Mouse (Mus musculus): ENCODE measurements at regions not wholly inside any gene's neighbourhood (a gene's known extent, or its start where the extent isn't known, plus 50 kb on each side); places are given as distances from the start of the nearest gene placed in this dataset.

DNA sequence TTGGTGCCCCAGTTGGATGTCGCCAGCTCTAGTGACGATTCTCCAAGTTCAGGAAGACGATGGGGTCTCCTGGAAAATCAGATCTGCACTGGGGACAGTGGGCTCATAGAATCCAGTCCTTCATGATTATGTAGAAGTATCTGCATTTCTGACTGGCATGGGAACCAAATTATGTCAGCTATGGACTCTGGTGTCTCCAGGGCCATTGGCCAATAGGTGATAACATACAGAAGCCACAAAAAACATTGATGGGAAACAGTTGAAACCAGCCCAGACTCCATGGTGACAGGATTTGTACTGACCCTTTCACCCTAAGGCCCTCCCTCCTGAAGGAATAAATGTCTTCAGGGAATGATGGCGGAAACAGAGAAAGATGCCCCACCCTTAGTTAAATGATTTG lies 110.9 kb upstream of the Ngf start:
- no peaks in the 10 kb centered on the region for H3K27me3 ChIP-seq (ENCODE audit: control insufficient read depth, insufficient read depth, low read length)
- ATAC-seq (ENCODE audit: insufficient read depth, low FRiP score): no peak
- no peak overlapping the region for H3K4me2 ChIP-seq (ENCODE audit: low read depth, low read length)
- no peaks in the 10 kb centered on the region for H3K4me1 ChIP-seq (ENCODE audit: control insufficient read depth, insufficient read depth, low read length)
- H3K4me3 ChIP-seq (replicated peaks; ENCODE audit: low read length): no peak overlapping the region
- H3K9ac ChIP-seq (ENCODE audit: low read length): no peak overlapping the region
- no peaks in the 10 kb centered on the region for H3K9me3 ChIP-seq (replicated peaks; ENCODE audit: control insufficient read depth, low read length)
- H3K27ac ChIP-seq (ENCODE audit: low read length): no peak overlapping the region
- WGBS: 90% methylated on average over 4 of the region's 4 CpGs
- H3K36me3 ChIP-seq (ENCODE audit: control insufficient read depth, insufficient read depth, low read length): no peaks in the 10 kb centered on the region

DNA sequence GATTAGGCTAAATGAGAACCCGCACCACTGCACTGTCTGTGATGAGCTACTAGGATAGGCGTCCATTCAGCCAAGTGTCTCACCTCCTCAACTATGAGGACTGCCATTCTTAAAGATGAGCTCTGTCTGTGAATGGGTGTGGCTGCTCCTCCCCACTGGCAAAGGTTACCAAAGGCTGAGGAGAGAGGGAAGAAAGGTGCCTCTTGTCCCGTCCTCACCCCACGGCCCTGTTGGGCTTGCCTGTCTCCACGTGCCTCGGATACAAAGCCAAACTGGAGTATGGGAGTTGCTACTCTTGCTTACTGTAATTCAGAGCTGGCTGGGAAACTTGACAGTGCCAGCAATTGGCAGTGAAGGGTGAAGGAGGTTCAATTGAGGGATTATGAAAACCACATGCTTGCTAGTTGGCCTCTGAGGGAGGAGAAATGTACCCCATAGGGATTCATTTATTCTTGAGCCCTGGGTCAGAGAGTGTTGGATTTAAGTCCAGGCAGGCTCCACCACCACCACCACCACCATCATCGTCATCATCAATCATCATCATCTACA lies 112.6 kb upstream of the Ngf start:
- ATAC-seq (ENCODE audit: insufficient read depth, low FRiP score): no peak
- no peaks in the 10 kb centered on the region for H3K27me3 ChIP-seq (ENCODE audit: control insufficient read depth, insufficient read depth, low read length)
- H3K4me3 ChIP-seq (replicated peaks; ENCODE audit: low read length): no peak overlapping the region
- H3K4me1 ChIP-seq (ENCODE audit: control insufficient read depth, insufficient read depth, low read length): no peaks in the 10 kb centered on the region
- WGBS: 73% methylated on average over 7 of the region's 7 CpGs
- no peak overlapping the region for H3K4me2 ChIP-seq (ENCODE audit: low read depth, low read length)
- H3K9me3 ChIP-seq (replicated peaks; ENCODE audit: control insufficient read depth, low read length): no peaks in the 10 kb centered on the region
- H3K36me3 ChIP-seq (ENCODE audit: control insufficient read depth, insufficient read depth, low read length): no peaks in the 10 kb centered on the region
- H3K9ac ChIP-seq (ENCODE audit: low read length): no peak overlapping the region
- no peak overlapping the region for H3K27ac ChIP-seq (ENCODE audit: low read length)

DNA sequence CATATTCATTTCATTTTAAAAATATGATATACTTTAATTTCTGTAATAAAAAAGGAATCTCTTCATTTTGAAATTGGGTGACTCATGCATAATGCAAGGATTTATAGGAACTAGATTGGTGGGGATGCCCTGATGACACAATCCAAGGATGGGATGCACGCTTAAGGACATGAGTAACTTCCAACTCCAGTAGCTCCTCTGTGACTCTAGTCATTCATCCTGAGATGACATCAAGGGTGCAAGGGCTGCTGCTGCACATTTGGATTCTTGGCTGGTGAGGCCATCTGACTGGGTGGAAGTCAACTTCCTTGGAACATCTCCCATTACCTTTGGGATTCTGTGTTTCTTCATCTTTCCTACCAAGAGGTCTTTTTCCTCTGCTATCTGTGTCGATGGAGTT lies 114.4 kb upstream of the Ngf start:
- H3K4me2 ChIP-seq (ENCODE audit: low read depth, low read length): no peak overlapping the region
- no peak overlapping the region for H3K4me3 ChIP-seq (replicated peaks; ENCODE audit: low read length)
- no peaks in the 10 kb centered on the region for H3K9me3 ChIP-seq (replicated peaks; ENCODE audit: control insufficient read depth, low read length)
- no peak for ATAC-seq (ENCODE audit: insufficient read depth, low FRiP score)
- WGBS: 78% methylated on average over 2 of the region's 2 CpGs
- no peaks in the 10 kb centered on the region for H3K4me1 ChIP-seq (ENCODE audit: control insufficient read depth, insufficient read depth, low read length)
- H3K27ac ChIP-seq (ENCODE audit: low read length): no peak overlapping the region
- no peak overlapping the region for H3K9ac ChIP-seq (ENCODE audit: low read length)
- H3K36me3 ChIP-seq (ENCODE audit: control insufficient read depth, insufficient read depth, low read length): no peaks in the 10 kb centered on the region
- H3K27me3 ChIP-seq (ENCODE audit: control insufficient read depth, insufficient read depth, low read length): no peaks in the 10 kb centered on the region

DNA sequence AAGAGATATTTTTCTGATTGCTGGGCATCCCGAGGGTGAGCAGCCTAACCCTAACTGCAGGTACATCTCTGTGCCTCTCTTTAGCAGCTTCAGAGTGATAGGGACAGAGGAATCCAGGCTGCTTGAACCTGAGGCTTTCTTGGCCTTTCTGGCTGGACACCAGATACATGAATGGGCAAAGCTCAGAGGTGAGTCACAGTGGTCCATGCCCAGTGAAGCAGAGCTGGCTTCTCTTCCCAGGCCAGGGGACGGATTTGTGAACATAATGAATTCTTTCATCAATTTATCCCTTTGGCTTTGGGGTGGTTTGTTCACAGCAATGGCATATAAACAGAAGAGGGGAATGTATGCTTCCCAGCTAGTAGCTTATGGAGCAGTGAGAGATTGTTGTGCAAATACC lies 114.9 kb upstream of the Ngf start:
- H3K9me3 ChIP-seq (replicated peaks; ENCODE audit: control insufficient read depth, low read length): no peaks in the 10 kb centered on the region
- H3K4me2 ChIP-seq (ENCODE audit: low read depth, low read length): no peak overlapping the region
- no peak overlapping the region for H3K27ac ChIP-seq (ENCODE audit: low read length)
- 66% methylated on average over 2 of the region's 2 CpGs for WGBS
- ATAC-seq (ENCODE audit: insufficient read depth, low FRiP score): no peak
- no peaks in the 10 kb centered on the region for H3K27me3 ChIP-seq (ENCODE audit: control insufficient read depth, insufficient read depth, low read length)
- H3K9ac ChIP-seq (ENCODE audit: low read length): no peak overlapping the region
- no peaks in the 10 kb centered on the region for H3K36me3 ChIP-seq (ENCODE audit: control insufficient read depth, insufficient read depth, low read length)
- no peak overlapping the region for H3K4me3 ChIP-seq (replicated peaks; ENCODE audit: low read length)
- H3K4me1 ChIP-seq (ENCODE audit: control insufficient read depth, insufficient read depth, low read length): no peaks in the 10 kb centered on the region

DNA sequence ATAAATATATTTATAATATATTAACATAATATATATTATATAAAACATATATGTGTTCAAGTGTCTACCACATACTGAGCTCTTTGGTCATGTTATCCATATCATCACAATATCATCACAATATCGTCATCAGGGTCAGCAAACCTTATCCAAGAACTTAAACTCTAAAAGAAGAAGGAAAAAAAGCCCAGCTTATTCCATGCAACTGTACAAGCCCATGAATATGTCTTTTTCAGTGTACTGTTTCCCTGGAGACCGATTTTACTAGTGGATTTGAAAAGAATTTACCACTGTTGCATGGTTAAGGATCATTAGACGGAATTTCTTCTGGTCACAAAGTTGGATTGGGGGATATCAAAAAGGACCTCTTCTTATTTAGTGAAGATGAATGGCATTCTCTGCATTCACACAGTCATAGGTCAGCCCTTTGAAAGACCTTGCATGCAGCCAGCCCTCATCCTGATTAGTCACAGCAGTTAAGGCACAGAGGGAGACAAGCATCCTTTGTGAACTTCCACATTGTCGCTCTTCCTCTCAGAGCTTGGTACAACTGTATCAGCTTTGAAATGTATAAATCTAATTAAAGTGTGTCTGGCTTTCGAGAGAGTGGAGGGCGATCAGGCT lies 116.3 kb upstream of the Ngf start:
- Histone ChIP-seq H3K36me3 (ENCODE audit: control insufficient read depth, insufficient read depth, low read length) (no peaks in the 10 kb centered on the region), H3K27ac (ENCODE audit: low read length) (no peak overlapping the region), H3K27me3 (ENCODE audit: control insufficient read depth, insufficient read depth, low read length) (no peaks in the 10 kb centered on the region), H3K4me3 (replicated peaks; ENCODE audit: low read length) (no peak overlapping the region), H3K9ac (ENCODE audit: low read length) (no peak overlapping the region), H3K4me2 (ENCODE audit: low read depth, low read length) (no peak overlapping the region), H3K4me1 (ENCODE audit: control insufficient read depth, insufficient read depth, low read length) (no peaks in the 10 kb centered on the region), H3K9me3 (replicated peaks; ENCODE audit: control insufficient read depth, low read length) (no peaks in the 10 kb centered on the region)
- no peak for ATAC-seq (ENCODE audit: insufficient read depth, low FRiP score)
- 85% methylated on average over 6 of the region's 6 CpGs for WGBS

DNA sequence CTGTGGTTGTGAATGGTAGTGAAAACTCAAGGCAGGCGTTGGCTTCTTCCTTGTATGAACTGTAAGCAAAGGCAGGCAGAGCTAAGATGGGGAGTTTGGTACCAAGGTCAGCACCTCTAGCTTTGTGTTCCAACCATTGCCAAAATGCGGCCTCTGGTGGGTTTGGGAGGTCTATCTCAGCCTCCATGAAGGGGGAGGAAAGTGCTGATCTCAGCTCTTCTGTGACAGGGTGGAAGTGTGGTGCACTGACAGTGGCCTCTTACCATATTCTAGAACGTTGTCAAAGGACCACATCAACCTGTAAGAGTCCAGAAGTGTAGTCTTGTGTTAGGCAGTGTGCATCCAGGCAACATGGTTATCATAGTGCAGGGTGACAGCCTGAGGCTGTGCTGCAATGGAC lies 123.6 kb upstream of the Ngf start:
- 74% methylated on average over 3 of the region's 3 CpGs for WGBS
- no peak overlapping the region for H3K4me3 ChIP-seq (replicated peaks; ENCODE audit: low read length)
- H3K4me2 ChIP-seq (ENCODE audit: low read depth, low read length): no peak overlapping the region
- no peaks in the 10 kb centered on the region for H3K4me1 ChIP-seq (ENCODE audit: control insufficient read depth, insufficient read depth, low read length)
- H3K36me3 ChIP-seq (ENCODE audit: control insufficient read depth, insufficient read depth, low read length): no peaks in the 10 kb centered on the region
- no peaks in the 10 kb centered on the region for H3K27me3 ChIP-seq (ENCODE audit: control insufficient read depth, insufficient read depth, low read length)
- no peak overlapping the region for H3K9ac ChIP-seq (ENCODE audit: low read length)
- no peak for ATAC-seq (ENCODE audit: insufficient read depth, low FRiP score)
- no peak overlapping the region for H3K27ac ChIP-seq (ENCODE audit: low read length)
- no peaks in the 10 kb centered on the region for H3K9me3 ChIP-seq (replicated peaks; ENCODE audit: control insufficient read depth, low read length)

DNA sequence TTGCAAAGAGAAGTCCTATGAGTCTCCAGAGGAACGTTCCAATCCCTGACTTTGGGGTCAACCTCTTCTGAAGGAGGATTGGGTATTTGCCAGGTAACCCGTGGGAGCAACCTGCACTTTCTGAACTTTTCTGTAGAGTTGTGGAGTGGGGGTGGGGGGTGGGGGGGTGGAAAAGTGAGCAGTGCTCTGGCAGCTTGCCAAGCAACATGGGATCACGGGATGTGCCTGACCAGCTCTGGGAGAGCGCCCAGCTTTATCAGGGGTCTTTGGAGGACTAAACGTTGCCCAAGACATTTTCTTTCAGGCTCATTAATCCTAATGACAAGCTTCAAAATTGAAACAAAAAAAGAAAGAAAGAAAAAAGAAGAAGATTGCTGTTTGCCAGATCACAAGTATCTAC lies 124.4 kb upstream of the Ngf start:
- Histone ChIP-seq H3K4me3 (replicated peaks; ENCODE audit: low read length) (no peak overlapping the region), H3K9me3 (replicated peaks; ENCODE audit: control insufficient read depth, low read length) (no peaks in the 10 kb centered on the region), H3K4me2 (ENCODE audit: low read depth, low read length) (no peak overlapping the region), H3K27ac (ENCODE audit: low read length) (no peak overlapping the region), H3K9ac (ENCODE audit: low read length) (no peak overlapping the region), H3K4me1 (ENCODE audit: control insufficient read depth, insufficient read depth, low read length) (no peaks in the 10 kb centered on the region), H3K36me3 (ENCODE audit: control insufficient read depth, insufficient read depth, low read length) (no peaks in the 10 kb centered on the region), H3K27me3 (ENCODE audit: control insufficient read depth, insufficient read depth, low read length) (no peaks in the 10 kb centered on the region)
- ATAC-seq (ENCODE audit: insufficient read depth, low FRiP score): no peak
- 39% methylated on average over 5 of the region's 5 CpGs for WGBS

DNA sequence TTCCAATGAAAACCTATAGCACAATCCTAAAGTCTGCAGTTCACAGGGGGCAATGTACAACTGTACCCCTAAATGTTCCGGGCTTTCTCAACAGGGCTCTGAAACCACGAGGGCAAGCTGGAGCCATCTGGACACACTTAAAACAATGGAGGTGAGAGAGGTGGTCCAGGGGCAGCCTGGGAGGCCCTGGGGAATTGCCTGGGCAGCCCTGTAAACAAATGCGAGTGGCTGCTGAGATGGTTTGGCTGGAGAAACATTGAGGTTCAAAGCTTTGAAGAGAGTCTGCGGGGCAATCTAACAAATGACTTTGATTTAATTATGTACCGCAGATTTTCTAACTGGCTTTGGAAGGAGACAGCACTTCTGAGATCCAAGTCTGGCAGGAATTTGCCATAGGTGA lies 129.0 kb upstream of the Ngf start:
- ATAC-seq (ENCODE audit: insufficient read depth, low FRiP score): no peak
- no peak overlapping the region for H3K4me2 ChIP-seq (ENCODE audit: low read depth, low read length)
- H3K4me1 ChIP-seq (ENCODE audit: control insufficient read depth, insufficient read depth, low read length): no peaks in the 10 kb centered on the region
- no peaks in the 10 kb centered on the region for H3K27me3 ChIP-seq (ENCODE audit: control insufficient read depth, insufficient read depth, low read length)
- H3K27ac ChIP-seq (ENCODE audit: low read length): no peak overlapping the region
- 30% methylated on average over 5 of the region's 5 CpGs for WGBS
- H3K4me3 ChIP-seq (replicated peaks; ENCODE audit: low read length): no peak overlapping the region
- no peaks in the 10 kb centered on the region for H3K9me3 ChIP-seq (replicated peaks; ENCODE audit: control insufficient read depth, low read length)
- no peak overlapping the region for H3K9ac ChIP-seq (ENCODE audit: low read length)
- no peaks in the 10 kb centered on the region for H3K36me3 ChIP-seq (ENCODE audit: control insufficient read depth, insufficient read depth, low read length)

DNA sequence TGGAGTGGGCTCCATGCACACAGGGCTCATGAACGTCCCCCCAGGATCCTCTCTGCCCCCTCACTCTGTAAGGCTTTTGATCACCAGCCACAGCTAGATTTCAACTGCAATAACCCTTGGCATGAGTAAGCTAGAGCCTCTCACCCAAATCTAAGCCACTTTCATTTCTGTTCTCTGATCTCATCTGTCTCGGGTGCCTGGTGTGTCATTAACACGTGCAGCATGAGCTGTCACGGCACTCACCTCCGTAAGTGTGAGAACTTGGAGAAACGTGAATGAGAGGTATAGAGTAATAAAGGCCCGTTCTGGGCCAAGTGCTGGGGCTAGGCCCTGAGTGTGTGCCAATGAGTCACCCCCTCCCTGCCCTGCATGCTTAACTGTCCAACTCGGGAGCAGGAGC lies 131.8 kb upstream of the Ngf start:
- H3K27me3 ChIP-seq (ENCODE audit: control insufficient read depth, insufficient read depth, low read length): no peaks in the 10 kb centered on the region
- no peak overlapping the region for H3K9ac ChIP-seq (ENCODE audit: low read length)
- no peak overlapping the region for H3K4me2 ChIP-seq (ENCODE audit: low read depth, low read length)
- WGBS: 65% methylated on average over 8 of the region's 8 CpGs
- H3K36me3 ChIP-seq (ENCODE audit: control insufficient read depth, insufficient read depth, low read length): no peaks in the 10 kb centered on the region
- no peaks in the 10 kb centered on the region for H3K9me3 ChIP-seq (replicated peaks; ENCODE audit: control insufficient read depth, low read length)
- peak; percentile 30; the same call in 1 of the 2 replicates for ATAC-seq (ENCODE audit: insufficient read depth, low FRiP score)
- no peak overlapping the region for H3K4me3 ChIP-seq (replicated peaks; ENCODE audit: low read length)
- H3K4me1 ChIP-seq (ENCODE audit: control insufficient read depth, insufficient read depth, low read length): no peaks in the 10 kb centered on the region
- no peak overlapping the region for H3K27ac ChIP-seq (ENCODE audit: low read length)

All from stomach, embryonic 16.5 days (tissue).